Mouse (Mus musculus): ENCODE measurements around the gene Rbm48.
A peak's percentile ranks its signal among the peaks of the same experiment; 100 is the strongest.
"Not testable (repeated sequence)": the region's sequence is repeated elsewhere in the genome, so short reads cannot be mapped to it uniquely, and the experiment has no call there.

Gene Rbm48

GRCm38 (mm10) chr5:3596399-3596766 lies at the start of gene Rbm48:
Gene Rbm48, minus strand, starts transcription at chr5:3596585.
- DNase-seq (ENCODE audit: extremely low read depth, low read depth, low spot score): no peak

- DNase-seq (ENCODE audit: extremely low read depth, low read depth, low spot score): no peak
Measured at GRCm38 (mm10) chr5:3645326-3645725, 48.9 kb upstream of the Rbm48 start.

- no peak for DNase-seq (ENCODE audit: extremely low read depth, low read depth, low spot score)
Measured at GRCm38 (mm10) chr5:3644621-3645020, 48.2 kb upstream of the Rbm48 start.

- no peak for DNase-seq (ENCODE audit: extremely low read depth, low read depth, low spot score)
Measured at GRCm38 (mm10) chr5:3635286-3635685, 38.9 kb upstream of the Rbm48 start.

GRCm38 (mm10) chr5:3633951-3634350 lies 37.6 kb upstream of the Rbm48 start:
- DNase-seq (ENCODE audit: extremely low read depth, low read depth, low spot score): no peak

GRCm38 (mm10) chr5:3633315-3633714 lies 36.9 kb upstream of the Rbm48 start:
- peak; percentile 70 for DNase-seq (ENCODE audit: extremely low read depth, low read depth, low spot score)

- no peak for DNase-seq (ENCODE audit: extremely low read depth, low read depth, low spot score)
Measured at GRCm38 (mm10) chr5:3632285-3632684, 35.9 kb upstream of the Rbm48 start.

GRCm38 (mm10) chr5:3631512-3632271 lies 35.3 kb upstream of the Rbm48 start:
- DNase-seq (ENCODE audit: extremely low read depth, low read depth, low spot score): no peak

GRCm38 (mm10) chr5:3630055-3630454 lies 33.7 kb upstream of the Rbm48 start:
- DNase-seq (ENCODE audit: extremely low read depth, low read depth, low spot score): no peak

GRCm38 (mm10) chr5:3620486-3620885 lies 24.1 kb upstream of the Rbm48 start:
- DNase-seq (ENCODE audit: extremely low read depth, low read depth, low spot score): no peak

GRCm38 (mm10) chr5:3611835-3612234 lies 15.4 kb upstream of the Rbm48 start:
- not testable (repeated sequence) for DNase-seq (ENCODE audit: extremely low read depth, low read depth, low spot score)

- DNase-seq (ENCODE audit: extremely low read depth, low read depth, low spot score): no peak
Measured at GRCm38 (mm10) chr5:3609241-3609640, 12.9 kb upstream of the Rbm48 start.

GRCm38 (mm10) chr5:3607114-3607513 lies 10.7 kb upstream of the Rbm48 start:
- DNase-seq (ENCODE audit: extremely low read depth, low read depth, low spot score): no peak

GRCm38 (mm10) chr5:3600790-3601189 lies 4.4 kb upstream of the Rbm48 start:
- DNase-seq (ENCODE audit: extremely low read depth, low read depth, low spot score): peak; percentile 56

- peak; percentile 94 for DNase-seq (ENCODE audit: extremely low read depth, low read depth, low spot score)
Measured at GRCm38 (mm10) chr5:3600298-3600697, 3.9 kb upstream of the Rbm48 start.

- peak; percentile 93 for DNase-seq (ENCODE audit: extremely low read depth, low read depth, low spot score)
Measured at GRCm38 (mm10) chr5:3598766-3599165, 2.4 kb upstream of the Rbm48 start.

GRCm38 (mm10) chr5:3597171-3597570 lies 786 bp upstream of the Rbm48 start:
- DNase-seq (ENCODE audit: extremely low read depth, low read depth, low spot score): no peak

- peak; percentile 80 for DNase-seq (ENCODE audit: extremely low read depth, low read depth, low spot score)
Measured at GRCm38 (mm10) chr5:3595693-3596398, 539 bp downstream of the Rbm48 start, which contains the start of gene Pex1. Gene Pex1, plus strand, starts transcription at chr5:3596066.

- no peak for DNase-seq (ENCODE audit: extremely low read depth, low read depth, low spot score)
Measured at GRCm38 (mm10) chr5:3579066-3579465, 17.3 kb downstream of the Rbm48 start.

- no peak for DNase-seq (ENCODE audit: extremely low read depth, low read depth, low spot score)
Measured at GRCm38 (mm10) chr5:3577939-3578338, 18.4 kb downstream of the Rbm48 start.

GRCm38 (mm10) chr5:3574825-3575224 lies 21.6 kb downstream of the Rbm48 start:
- no peak for DNase-seq (ENCODE audit: extremely low read depth, low read depth, low spot score)

- DNase-seq (ENCODE audit: extremely low read depth, low read depth, low spot score): no peak
Measured at GRCm38 (mm10) chr5:3571266-3571665, 25.1 kb downstream of the Rbm48 start, which contains the start of gene 1700109H08Rik. Gene 1700109H08Rik, plus strand, starts transcription at chr5:3571566.
